Mouse (Mus musculus) limb, embryonic 14.5 days (tissue): ENCODE data around the gene Vps13d. TPM values are rescaled to one million over a fixed set of nuclear protein-coding genes. Genes with fewer than 3 reads are reported as not detected.

ENCODE experiments used
- ATAC-seq: fragments of 200-750 bp; cut with Nextera tagmentation; 2 replicates; pipeline ENCODE4 v1.8.0; 2017; ENCODE audit warnings: low read depth, moderate number of reproducible peaks, moderate TSS enrichment; ENCODE audit not compliant: low FRiP score
- DNase-seq: peaks from one replicate; pipeline ENCODE4 v3.0.0-alpha.2; 2015; ENCODE audit warnings: low spot score
- H3K27ac ChIP-seq: fragments of 300-500 bp; sonication (generic); replicated peaks from 2 replicates; pipeline ENCODE4 v1.5.1; 2014; ENCODE audit warnings: low read depth, mild to moderate bottlenecking, low read length, moderate library complexity, mixed read lengths
- H3K27me3 ChIP-seq: fragments of 300-500 bp; sonication (generic); 2 replicates; pipeline ENCODE4 v1.6.1; 2014; ENCODE audit warnings: low read length, mixed read lengths; ENCODE audit not compliant: control insufficient read depth, insufficient read depth
- H3K36me3 ChIP-seq: fragments of 300-500 bp; sonication (generic); 2 replicates; pipeline ENCODE4 v1.6.1; 2014; ENCODE audit warnings: mild to moderate bottlenecking, low read length, moderate library complexity, mixed read lengths; ENCODE audit not compliant: control insufficient read depth, insufficient read depth
- H3K4me1 ChIP-seq: fragments of 300-500 bp; sonication (generic); 2 replicates; pipeline ENCODE4 v1.6.1; 2014; ENCODE audit warnings: antibody characterized with exemption, low read length, mixed read lengths; ENCODE audit not compliant: control insufficient read depth, insufficient read depth
- H3K4me2 ChIP-seq: fragments of 300-500 bp; sonication (generic); replicated peaks from 2 replicates; pipeline ENCODE4 v1.6.1; 2014; ENCODE audit warnings: low read depth, mild to moderate bottlenecking, low read length, moderate library complexity; ENCODE audit not compliant: severe bottlenecking
- H3K4me3 ChIP-seq: fragments of 300-500 bp; sonication (generic); replicated peaks from 2 replicates; pipeline ENCODE4 v1.5.1; 2014; ENCODE audit warnings: low read length
- H3K9ac ChIP-seq: fragments of 300-500 bp; sonication (generic); 2 replicates; pipeline ENCODE4 v1.6.1; 2014; ENCODE audit warnings: mild to moderate bottlenecking, low read depth, low read length, moderate library complexity; ENCODE audit not compliant: severe bottlenecking
- H3K9me3 ChIP-seq: fragments of 300-500 bp; sonication (generic); 2 replicates; pipeline ENCODE4 v1.6.1; 2016; ENCODE audit warnings: low read length; ENCODE audit not compliant: control insufficient read depth
- POLR2A ChIP-seq: fragments of 200-500 bp; IDR thresholded peaks from 2 replicates; pipeline ENCODE4 v1.8.0; 2012; ENCODE audit warnings: inconsistent platforms, mild to moderate bottlenecking, moderate library complexity, borderline replicate concordance; ENCODE audit not compliant: insufficient read depth, insufficient read length; ENCODE audit errors: extremely low read depth
- WGBS: fragments of 180-500 bp; shearing (Covaris S2); extraction: QIAGEN DNeasy Blood & Tissue Kit; methylation state at CpG from one replicate; pipeline ENCODE4 v1.1.7; 2014; 5-methylcytosine and 5-hydroxymethylcytosine counted together
- polyA plus RNA-seq, 2 experiments: library from polyadenylated mRNA; depleted of rRNA in 1 of 2; stranded (reverse) in 1 of 2; unstranded in 1 of 2; fragments of >200 nt; fragmentation: Nextera tagmentation in 1 of 2; extraction: Ambion mirVana in 1 of 2; gene quantifications; 2 replicates each; pipeline versions ENCODE4 v1.2.1 to v1.2.3; 2012 to 2014

The Vps13d gene
- polyA plus RNA-seq, 2 experiments, result 16.8 to 26.3 TPM

- Histone ChIP-seq H3K36me3 (no peaks in the 10 kb centered on the region), H3K9me3 (no peaks in the 10 kb centered on the region), H3K27ac (no peak overlapping the region), H3K4me3 (no peak overlapping the region), H3K27me3 (no peaks in the 10 kb centered on the region), H3K4me2 (no peak overlapping the region), H3K4me1 (no peaks in the 10 kb centered on the region), H3K9ac (no peak overlapping the region)
- WGBS, result 57% methylated on average over 3 of the region's 3 CpGs
- no peak for TF ChIP-seq POLR2A
- DNase-seq (no peak), ATAC-seq (no peak)
Measured at GRCm38 (mm10) chr4:145233487-145234228, 38.9 kb upstream of the Vps13d start.

- Histone ChIP-seq H3K27me3 (no peaks in the 10 kb centered on the region), H3K9me3 (no peaks in the 10 kb centered on the region), H3K9ac (no peak overlapping the region), H3K4me3 (no peak overlapping the region), H3K27ac (no peak overlapping the region), H3K4me2 (no peak overlapping the region), H3K4me1 (no peaks in the 10 kb centered on the region), H3K36me3 (no peaks in the 10 kb centered on the region)
- 86% methylated on average over 5 of the region's 5 CpGs for WGBS
- no peak for TF ChIP-seq POLR2A
- DNase-seq, result no peak
- no peak for ATAC-seq
Measured at GRCm38 (mm10) chr4:145231732-145232131, 36.9 kb upstream of the Vps13d start.

- Histone ChIP-seq H3K4me1 (no peaks in the 10 kb centered on the region), H3K9me3 (no peaks in the 10 kb centered on the region), H3K36me3 (no peaks in the 10 kb centered on the region), H3K27ac (no peak overlapping the region), H3K4me3 (no peak overlapping the region), H3K9ac (no peak overlapping the region), H3K27me3 (no peaks in the 10 kb centered on the region), H3K4me2 (no peak overlapping the region)
- no peak for DNase-seq
- ATAC-seq, result no peak
- no peak for TF ChIP-seq POLR2A
- WGBS, result 86% methylated on average over 2 of the region's 2 CpGs
Measured at GRCm38 (mm10) chr4:145230647-145231046, 35.8 kb upstream of the Vps13d start.

GRCm38 (mm10) chr4:145229524-145230163 is 34.8 kb upstream of the Vps13d start:
- no peak overlapping the region for H3K27ac ChIP-seq
- H3K4me1 ChIP-seq, result no peaks in the 10 kb centered on the region
- no peaks in the 10 kb centered on the region for H3K9me3 ChIP-seq
- ATAC-seq (no peak), DNase-seq (peak; percentile 37)
- no peak overlapping the region for H3K4me3 ChIP-seq
- no peak overlapping the region for H3K9ac ChIP-seq
- H3K36me3 ChIP-seq, result no peaks in the 10 kb centered on the region
- WGBS, result 70% methylated on average over 5 of the region's 5 CpGs
- H3K4me2 ChIP-seq, result no peak overlapping the region
- no peaks in the 10 kb centered on the region for H3K27me3 ChIP-seq
- TF ChIP-seq POLR2A, result no peak

- no peak for TF ChIP-seq POLR2A
- Histone ChIP-seq H3K36me3 (no peaks in the 10 kb centered on the region), H3K9ac (no peak overlapping the region), H3K4me1 (no peaks in the 10 kb centered on the region), H3K27ac (no peak overlapping the region), H3K27me3 (no peaks in the 10 kb centered on the region), H3K9me3 (no peaks in the 10 kb centered on the region), H3K4me3 (no peak overlapping the region), H3K4me2 (no peak overlapping the region)
- 90% methylated on average over 6 of the region's 6 CpGs for WGBS
- ATAC-seq, result no peak
- no peak for DNase-seq
Measured at GRCm38 (mm10) chr4:145229051-145229450, 34.2 kb upstream of the Vps13d start.
